Mouse (Mus musculus): ENCODE results near the gene Sec31b.

Gene Sec31b

DNA sequence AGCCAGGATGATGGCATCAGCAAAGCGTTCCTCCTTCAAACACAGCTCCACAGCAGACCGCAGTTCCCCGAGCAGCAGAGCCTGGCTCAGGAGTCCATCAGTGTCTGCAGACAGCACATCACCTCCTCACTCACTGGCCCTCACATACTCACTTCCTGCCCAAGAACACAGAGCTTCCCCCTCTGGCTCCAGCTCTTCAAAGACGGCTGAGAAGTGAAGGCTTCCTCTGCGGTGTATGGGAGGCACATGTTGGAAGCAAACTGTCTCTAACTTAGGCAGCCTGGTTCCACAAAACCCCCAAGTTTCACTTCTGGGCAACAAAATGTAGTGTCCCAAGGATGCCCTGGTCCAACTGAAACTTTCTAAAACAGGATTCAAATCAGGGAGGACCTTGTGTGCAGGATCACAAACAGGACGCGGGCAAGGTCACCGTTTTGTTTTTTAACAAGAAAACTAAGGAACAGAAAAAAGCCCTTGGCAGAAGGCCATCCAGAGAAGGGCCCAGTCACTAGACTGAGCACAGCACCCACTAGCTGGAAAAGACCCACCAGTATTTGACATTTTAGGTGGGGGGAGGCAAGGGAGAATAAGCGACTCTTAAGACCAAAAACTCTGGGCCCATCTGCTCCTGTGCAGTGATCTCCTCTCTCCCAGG lies 20.0 kb downstream of the Sec31b start:
- no peak for DNase-seq

DNA sequence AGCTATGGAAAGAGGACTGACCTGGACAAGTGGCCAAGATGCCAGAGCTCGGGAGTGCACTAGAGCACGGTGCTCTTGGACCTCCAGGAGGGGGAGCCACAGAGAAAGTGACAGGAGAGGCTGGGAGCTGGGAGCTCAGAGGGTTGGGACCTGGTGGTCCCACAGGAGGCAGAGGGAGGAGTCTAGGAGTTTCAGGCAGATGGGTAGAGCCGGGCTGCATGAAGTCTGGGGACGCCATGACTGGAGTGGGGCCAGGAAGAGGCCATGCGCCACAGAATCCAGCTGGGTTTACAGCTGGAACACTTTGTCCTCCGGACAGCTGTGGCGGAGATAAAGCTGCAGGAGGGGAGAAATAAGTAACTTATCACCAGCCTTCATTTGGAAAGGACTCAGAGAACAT lies 26.5 kb downstream of the Sec31b start:
- peak in 1 of 2 experiments; percentile 11 for DNase-seq

DNA sequence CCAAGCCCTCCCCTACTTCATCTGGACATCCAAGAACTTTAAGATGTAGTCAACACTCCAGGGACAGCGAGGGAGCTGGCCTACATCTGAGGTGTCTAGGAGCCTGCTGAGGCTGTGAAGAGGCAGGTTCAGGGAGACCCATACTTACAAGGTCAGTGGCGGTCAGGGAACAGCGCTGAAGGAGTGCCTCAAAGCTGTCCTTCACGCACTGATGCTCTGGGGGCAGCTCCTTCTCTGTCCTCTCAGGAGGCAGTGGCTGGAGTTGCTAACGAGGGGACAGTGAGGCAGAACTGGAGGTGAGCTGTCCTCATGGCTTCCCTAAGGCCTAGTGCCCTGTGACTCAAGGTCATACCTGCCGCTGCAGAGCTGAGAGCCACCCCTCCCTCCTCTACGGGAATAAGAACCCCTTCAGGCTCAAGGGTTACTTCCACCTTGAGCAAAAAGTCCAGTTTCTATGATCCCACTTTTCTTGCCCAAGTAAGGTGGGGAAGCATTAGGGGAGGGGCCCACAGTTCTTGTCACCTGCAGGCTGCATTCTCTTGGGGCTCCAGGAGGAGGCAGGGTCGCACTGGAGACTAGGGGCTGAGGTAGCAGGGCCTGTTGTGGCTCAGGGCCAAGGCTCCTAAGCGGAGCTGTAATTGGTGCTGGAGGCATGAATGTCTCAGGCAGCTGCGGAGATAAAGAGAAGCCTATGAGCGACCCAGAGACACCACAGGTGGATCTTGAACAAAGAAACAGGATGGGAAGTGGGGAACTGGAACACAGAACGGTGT lies 27.5 kb downstream of the Sec31b start:
- no peak for DNase-seq

- DNase-seq = no peak
These were observed 29.9 kb downstream of the Sec31b start for GRCm38 (mm10) chr19:44515769-44516168.

- DNase-seq = no peak
These were observed 30.9 kb downstream of the Sec31b start for GRCm38 (mm10) chr19:44514521-44515451.

DNA sequence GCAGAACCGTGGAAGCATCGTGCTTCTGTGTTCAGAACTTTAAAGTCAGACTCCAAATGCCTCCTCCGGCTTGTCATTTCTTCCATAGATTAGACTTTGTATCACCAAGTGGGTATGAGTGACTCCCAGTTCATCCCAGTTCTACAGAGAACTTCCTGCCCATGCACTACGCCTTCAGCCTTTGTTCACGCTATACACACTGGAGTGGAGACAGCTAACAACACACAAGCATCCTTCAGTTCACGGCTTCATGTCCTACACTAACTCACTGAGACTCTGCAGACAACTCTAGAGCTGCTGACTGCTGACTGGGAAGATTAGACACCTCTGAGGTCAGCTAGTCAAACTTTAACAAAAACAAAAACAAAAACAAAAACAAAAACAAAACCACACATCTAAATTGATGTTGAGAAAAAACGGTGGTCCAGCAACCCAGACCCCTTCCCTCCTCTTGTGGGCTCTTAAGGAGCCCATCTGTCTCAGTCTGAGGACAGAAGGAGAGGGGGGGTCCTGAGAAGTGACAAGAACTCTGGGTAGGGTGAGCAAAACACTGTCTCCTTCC lies 31.7 kb downstream of the Sec31b start:
- DNase-seq = no peak

- no peak for DNase-seq
These were observed 32.4 kb downstream of the Sec31b start for GRCm38 (mm10) chr19:44513054-44513833.

DNA sequence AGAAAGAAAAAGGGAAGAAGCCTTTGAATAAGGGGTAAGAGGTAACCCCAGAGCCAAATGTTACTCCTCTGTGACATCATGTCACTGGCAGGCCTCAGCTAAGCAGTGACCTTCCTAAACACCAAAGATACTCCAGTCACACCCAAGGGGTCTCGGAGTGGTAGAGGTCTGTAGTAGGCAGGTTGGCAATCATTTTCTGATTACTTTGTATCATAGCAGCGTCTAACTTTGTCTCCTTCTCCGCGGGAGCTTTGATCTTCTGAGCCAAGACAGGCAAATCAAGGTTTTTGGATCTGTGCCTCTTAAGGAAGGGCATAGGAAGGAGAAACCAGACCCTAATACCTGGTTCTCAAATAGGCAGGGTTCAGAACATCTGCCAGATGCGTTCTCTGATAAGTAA lies 33.1 kb downstream of the Sec31b start:
- DNase-seq = no peak

GRCm38 (mm10) chr19:44511451-44512231 lies 34.0 kb downstream of the Sec31b start:
- peak; percentile 7 to 11 for DNase-seq

DNA sequence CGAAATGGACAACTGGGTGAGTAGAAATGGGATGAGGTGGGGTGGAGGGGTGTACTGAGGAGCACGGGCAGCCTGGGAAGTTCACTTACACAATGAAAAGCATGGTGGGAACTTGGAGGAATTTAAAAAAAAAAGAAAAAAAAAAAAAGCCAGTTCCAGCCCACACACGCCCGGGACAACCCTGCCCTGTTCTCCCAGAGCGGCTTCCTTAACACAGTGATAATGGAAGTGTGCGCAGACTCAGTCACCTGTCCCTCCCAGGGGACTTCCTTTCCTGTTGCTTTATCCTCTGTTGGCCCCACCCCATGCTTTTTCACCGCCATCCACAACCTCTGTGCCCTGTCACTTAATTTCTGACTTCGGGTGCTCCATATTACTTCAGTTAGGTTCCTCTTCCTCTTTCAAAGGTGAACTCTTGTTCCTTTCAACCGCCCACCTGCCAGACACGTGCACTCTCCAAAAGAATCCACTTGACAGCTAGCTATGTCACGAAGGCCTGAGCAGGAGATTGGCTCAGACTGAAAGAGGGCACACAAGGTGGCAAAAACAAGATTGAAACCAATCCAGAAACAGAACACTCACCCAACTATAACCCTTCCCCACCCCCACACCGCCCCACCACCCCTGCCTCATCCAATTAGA lies 35.0 kb downstream of the Sec31b start:
- no peak for DNase-seq

- no peak for DNase-seq
These were observed 42.9 kb downstream of the Sec31b start for GRCm38 (mm10) chr19:44502741-44503140.

DNA sequence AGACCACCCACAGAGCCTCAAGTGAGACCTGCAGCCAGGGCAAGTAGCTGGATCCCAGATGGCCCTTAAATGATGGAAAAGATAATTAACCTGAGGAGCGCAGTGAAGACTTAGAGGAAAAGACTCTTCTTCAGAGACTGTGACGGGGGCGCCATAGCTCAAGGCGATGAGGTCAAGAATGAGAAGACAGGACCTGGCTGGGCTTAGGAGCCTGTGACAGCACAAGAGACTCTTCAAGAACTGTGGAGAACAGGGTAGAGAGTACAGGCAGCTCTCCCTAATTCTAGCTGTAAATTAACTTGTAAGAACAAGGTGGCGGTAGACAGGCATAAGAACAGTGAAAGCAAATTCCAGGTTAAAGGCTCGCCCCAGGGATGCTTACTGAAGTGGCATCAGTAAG lies 43.7 kb downstream of the Sec31b start:
- DNase-seq = no peak

DNA sequence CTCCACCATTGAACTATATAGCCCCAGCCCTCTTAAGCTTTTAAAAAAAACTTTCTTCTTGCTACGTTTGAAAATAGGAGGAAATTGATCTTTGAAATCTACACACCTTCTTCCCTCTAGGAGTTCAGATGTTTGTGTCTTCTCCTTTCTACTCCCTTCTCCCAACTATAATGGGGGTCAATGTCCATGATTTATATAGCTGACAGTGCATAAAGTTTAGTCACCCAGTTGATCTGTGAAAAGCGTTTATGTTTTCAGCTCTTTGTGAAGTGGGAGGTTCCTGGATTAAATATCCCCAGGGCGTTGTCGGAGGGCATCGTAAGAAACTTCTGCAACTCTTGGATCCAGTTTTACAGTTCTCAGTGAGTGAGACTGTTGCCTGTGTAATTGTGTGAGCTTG lies 45.4 kb downstream of the Sec31b start:
- no peak for DNase-seq

DNA sequence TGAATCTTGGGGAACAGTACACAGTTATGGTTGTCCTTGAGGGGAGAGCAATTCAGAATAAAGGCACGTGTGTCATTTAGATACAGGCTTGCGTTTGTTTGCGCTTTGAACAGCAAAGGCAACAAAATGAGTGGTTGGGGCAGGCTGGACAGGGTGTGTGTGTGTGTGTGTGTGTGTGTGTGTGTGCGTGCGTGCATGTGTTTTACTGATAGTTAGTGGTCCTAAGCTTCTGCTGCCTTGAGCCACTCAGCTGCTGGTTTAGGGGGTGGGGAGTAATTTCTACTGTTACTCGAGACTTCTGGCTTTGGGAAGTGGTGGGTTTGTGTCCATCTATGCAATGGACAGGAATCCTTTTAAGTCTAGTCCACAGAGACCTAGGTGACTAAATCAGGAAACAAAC lies 46.7 kb downstream of the Sec31b start:
- DNase-seq = no peak

DNA sequence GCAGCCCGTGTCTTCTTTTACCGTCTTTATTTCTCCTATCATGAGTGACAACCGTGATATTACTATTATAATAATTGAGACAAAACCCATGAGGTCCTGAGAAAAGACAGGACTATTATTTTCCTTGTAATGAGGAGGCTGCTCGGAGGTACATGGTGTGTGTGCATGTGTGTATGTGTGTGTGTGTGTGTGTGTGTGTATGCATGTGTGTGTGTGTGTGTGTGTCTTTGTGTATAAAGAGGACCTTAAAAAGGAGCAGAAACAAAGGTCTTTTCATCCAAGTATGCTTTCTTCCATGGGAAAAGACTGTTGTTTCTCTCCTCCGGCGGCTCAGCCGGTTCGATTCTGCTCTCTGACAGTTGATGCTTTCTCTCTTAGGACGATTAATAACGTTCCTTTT lies 48.7 kb downstream of the Sec31b start:
- DNase-seq = no peak

DNA sequence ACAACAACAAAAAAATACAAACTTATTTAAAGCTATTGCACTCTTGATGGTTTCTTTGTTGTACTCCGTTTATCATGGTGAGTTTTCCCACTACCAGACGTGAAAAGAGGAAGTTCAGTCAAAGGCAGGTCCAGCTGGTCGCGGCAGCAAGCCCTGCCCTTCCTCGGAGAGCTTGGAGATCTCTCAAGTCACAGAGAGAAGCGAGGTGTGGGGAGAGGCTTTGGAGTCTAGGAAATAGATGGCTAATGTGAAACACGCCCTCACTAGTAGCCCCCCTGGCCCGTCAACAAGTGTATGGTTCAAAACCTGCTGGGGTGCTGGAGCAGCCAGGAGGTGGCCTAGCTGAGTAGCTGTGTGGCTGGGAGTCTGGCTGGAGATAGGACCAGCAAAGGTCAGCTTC lies 49.2 kb downstream of the Sec31b start:
- DNase-seq = no peak

DNA sequence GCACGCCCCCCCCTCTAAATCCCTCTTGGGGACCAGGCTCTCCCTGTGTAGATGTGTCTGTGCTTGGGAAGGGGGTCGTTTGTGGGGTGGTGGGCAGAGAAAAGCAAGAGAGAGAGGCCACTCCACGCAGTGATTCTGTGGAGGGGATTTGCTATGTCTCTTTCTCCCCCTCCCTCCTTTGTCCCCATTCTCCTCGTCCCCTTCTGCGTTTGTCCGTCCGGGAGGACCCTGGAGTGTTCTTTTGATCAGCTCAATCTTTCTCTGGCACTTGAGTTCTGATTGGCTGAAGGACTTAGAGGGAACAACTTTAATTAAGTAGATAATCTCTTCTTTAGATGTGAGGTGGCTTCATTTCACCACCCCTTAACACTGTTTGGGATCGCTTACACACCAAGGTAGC lies 52.5 kb downstream of the Sec31b start, which contains the start of gene Wnt8b:
Wnt8b (plus strand) TSS at position 345 of the 400 bp plus-strand sequence.
- DNase-seq = no peak

DNA sequence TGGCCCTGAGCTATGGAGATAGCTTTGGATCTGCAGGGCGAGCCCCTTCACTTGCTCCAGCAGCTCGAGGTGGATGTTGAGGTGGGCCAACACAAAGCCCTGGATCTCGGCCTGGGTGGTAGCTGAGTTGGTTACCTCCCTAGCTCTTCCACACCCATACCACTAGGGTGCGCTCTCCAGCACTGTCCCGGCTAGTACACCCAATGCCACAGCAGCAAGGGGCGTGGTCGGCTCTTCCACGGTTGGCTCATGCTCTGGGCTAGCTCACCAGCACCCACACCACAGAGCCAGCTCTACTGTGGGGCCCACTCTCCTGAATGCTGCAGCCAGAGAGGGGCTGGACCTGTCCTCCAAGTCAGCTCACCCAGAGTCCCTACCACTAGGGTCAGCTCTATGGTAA lies 58.4 kb downstream of the Sec31b start:
- peak in 1 of 2 experiments; percentile 22 for DNase-seq

- no peak for DNase-seq
These were observed 69.1 kb downstream of the Sec31b start for GRCm38 (mm10) chr19:44476541-44476940.

DNA sequence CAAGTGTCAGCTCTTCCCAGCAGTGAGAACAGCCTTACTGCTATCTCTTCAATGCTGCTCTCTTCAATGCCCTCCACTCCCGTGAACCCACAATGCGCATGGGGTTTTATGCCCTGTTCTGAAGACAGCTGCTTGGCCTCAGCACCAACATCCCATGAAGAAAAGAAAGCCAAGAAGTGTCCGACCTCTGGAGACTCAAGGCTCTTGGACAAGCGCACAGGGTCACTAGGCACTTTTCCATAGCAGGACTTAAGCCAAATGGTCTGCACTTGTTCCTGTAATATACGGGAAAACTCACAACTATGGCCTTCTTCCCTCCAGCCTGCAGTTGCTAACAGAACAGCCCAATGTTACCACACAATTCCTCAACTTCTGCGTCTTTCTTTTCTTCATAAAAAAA lies 70.4 kb downstream of the Sec31b start:
- DNase-seq = no peak

- peak; percentile 74 to 87 for DNase-seq
These were observed 71.5 kb downstream of the Sec31b start for GRCm38 (mm10) chr19:44474158-44474557.

Data from cerebellum, postnatal 25 days (tissue).